Mouse (Mus musculus) olfactory bulb, adult 2 months (tissue): ENCODE results near the gene Natd1.

Source experiments
- CTCF ChIP-seq: fragments of 200-500 bp; IDR thresholded peaks from 2 replicates; pipeline ENCODE4 v1.5.1; 2012; ENCODE audit warnings: low read depth, mild to moderate bottlenecking, low read length, moderate library complexity; ENCODE audit not compliant: insufficient read depth
- POLR2A ChIP-seq: fragments of 200-500 bp; IDR thresholded peaks from 2 replicates; pipeline ENCODE4 v1.6.1; 2012; ENCODE audit warnings: mild to moderate bottlenecking, low read depth, low read length, moderate library complexity; ENCODE audit not compliant: insufficient read depth

DNA sequence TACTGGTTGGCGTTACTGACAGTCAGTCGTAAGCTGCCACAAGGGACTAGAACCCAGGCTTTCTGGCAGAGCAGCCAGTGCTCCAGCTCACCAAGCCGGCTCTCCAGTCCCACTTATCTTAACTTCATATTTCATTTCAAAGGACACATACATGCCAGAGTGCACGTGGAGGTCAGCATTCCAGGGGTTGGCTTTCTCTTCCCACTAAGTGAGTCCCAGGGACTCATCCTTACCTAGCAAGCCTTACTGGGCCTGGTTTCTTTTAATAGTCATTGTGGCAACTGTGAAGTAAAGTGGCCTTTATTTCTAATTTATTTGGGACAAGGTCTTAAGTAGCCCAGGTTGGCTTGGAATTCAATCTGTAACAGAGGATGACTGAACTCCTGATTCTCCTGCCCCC lies 43.1 kb downstream of the Natd1 start:
- TF ChIP-seq POLR2A (no peak), CTCF (no peak)
